14 mouse cellular contexts compared by ENCODE assay signal in the genomic region with DNA sequence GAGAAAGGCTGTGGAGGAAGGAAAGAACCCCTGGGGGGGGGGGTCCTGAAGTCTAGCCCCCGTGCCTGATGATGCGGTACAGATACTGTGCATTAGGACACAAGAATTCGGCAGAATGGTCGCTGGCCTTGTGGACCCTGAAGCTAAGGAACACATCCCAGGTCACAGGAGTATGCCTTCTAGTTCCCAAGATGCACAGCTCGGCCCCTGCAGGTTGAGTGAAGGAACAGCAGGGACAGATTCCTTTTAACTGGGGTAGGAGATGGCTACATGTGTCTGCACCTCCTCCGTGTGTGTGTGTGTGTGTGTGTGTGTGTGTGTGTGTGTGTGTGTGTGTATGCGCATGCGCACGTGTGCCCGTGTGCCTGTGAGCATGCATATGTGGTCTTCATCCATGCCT.
DNase-seq lines count a peak whose midpoint lies in the region; ATAC-seq and TF ChIP-seq lines count a peak whose summit lies in the region.
"Had no signal": no experiment of that assay in that cellular context is flagged by ENCODE, and none has a peak within 500 bp of the region (broad histone marks: within the 10 kb centered on the region; RNA-seq: fewer than 3 reads in every experiment).

No protein-coding gene starts in this region.

- H3K4me3 ChIP-seq in embryonic facial prominence, embryonic 12.5 days = no peak overlapping the region
- H3K4me3 ChIP-seq in embryonic facial prominence, embryonic 10.5 days = no peak overlapping the region
- H3K4me3 ChIP-seq in midbrain, embryonic 16.5 days (ENCODE audit: low read depth, low read length) = no peak overlapping the region
- H3K4me3 ChIP-seq in midbrain, embryonic 10.5 days = no peak overlapping the region
- no peak overlapping the region for H3K4me3 ChIP-seq in hindbrain, embryonic 15.5 days
- H3K4me3 ChIP-seq in stomach, postnatal 0 days (ENCODE audit: low read depth, low read length) = no peak overlapping the region
- no peak overlapping the region for H3K4me3 ChIP-seq in heart, embryonic 11.5 days (ENCODE audit: low read depth, low read length)
- H3K4me3 ChIP-seq: heart, adult 2 months; limb, embryonic 12.5 days had no signal

- H3K9me3 ChIP-seq in embryonic facial prominence, embryonic 12.5 days = no peaks in the 10 kb centered on the region
- no peaks in the 10 kb centered on the region for H3K9me3 ChIP-seq in embryonic facial prominence, embryonic 10.5 days
- H3K9me3 ChIP-seq in midbrain, embryonic 16.5 days (replicated peaks; ENCODE audit: control insufficient read depth, low read length, poor library complexity, severe bottlenecking) = no peaks in the 10 kb centered on the region
- no peaks in the 10 kb centered on the region for H3K9me3 ChIP-seq in midbrain, embryonic 10.5 days (replicated peaks)
- no peaks in the 10 kb centered on the region for H3K9me3 ChIP-seq in hindbrain, embryonic 15.5 days
- H3K9me3 ChIP-seq in stomach, postnatal 0 days (ENCODE audit: control insufficient read depth, low read length) = no peaks in the 10 kb centered on the region
- no peaks in the 10 kb centered on the region for H3K9me3 ChIP-seq in heart, embryonic 11.5 days (replicated peaks; ENCODE audit: control insufficient read depth, low read length)

- no peak for TF ChIP-seq EP300 in stomach, postnatal 0 days (optimal IDR thresholded peaks at IDR 0.05)

- H3K4me2 ChIP-seq in embryonic facial prominence, embryonic 12.5 days (replicated peaks) = no peak overlapping the region
- H3K4me2 ChIP-seq in midbrain, embryonic 16.5 days (ENCODE audit: low read length) = no peak overlapping the region
- H3K4me2 ChIP-seq in hindbrain, embryonic 15.5 days = peak overlapping the region; percentile 55
- no peak overlapping the region for H3K4me2 ChIP-seq in stomach, postnatal 0 days (replicated peaks; ENCODE audit: low read depth)
- H3K4me2 ChIP-seq in heart, embryonic 11.5 days = no peak overlapping the region

- WGBS in embryonic facial prominence, embryonic 12.5 days = 88% methylated on average over 10 of the region's 10 CpGs
- 81% methylated on average over 10 of the region's 10 CpGs for WGBS in embryonic facial prominence, embryonic 10.5 days
- 86% methylated on average over 10 of the region's 10 CpGs for WGBS in midbrain, embryonic 16.5 days
- 81% methylated on average over 10 of the region's 10 CpGs for WGBS in midbrain, embryonic 10.5 days
- 79% methylated on average over 10 of the region's 10 CpGs for WGBS in hindbrain, embryonic 15.5 days
- WGBS in stomach, postnatal 0 days = 77% methylated on average over 10 of the region's 10 CpGs
- 71% methylated on average over 10 of the region's 10 CpGs for whole genome bisulfite sequencing in heart, embryonic 11.5 days (ENCODE audit: insufficient replicate concordance)

- H3K27ac ChIP-seq in embryonic facial prominence, embryonic 12.5 days = no peak overlapping the region
- H3K27ac ChIP-seq in embryonic facial prominence, embryonic 10.5 days (replicated peaks) = no peak overlapping the region
- H3K27ac ChIP-seq in midbrain, embryonic 16.5 days (ENCODE audit: low read length) = no peak overlapping the region
- H3K27ac ChIP-seq in midbrain, embryonic 10.5 days (replicated peaks) = no peak overlapping the region
- peak overlapping the region; percentile 59 for H3K27ac ChIP-seq in hindbrain, embryonic 15.5 days (replicated peaks)
- H3K27ac ChIP-seq in stomach, postnatal 0 days (replicated peaks) = no peak overlapping the region
- no peak overlapping the region for H3K27ac ChIP-seq in heart, embryonic 11.5 days (ENCODE audit: low read depth, low read length)
- H3K27ac ChIP-seq: heart, adult 2 months; left cerebral cortex, adult 2 months; limb, embryonic 12.5 days; macrophage had no signal

- 0 out of 2 replicates have a peak, but pooled peaks cover 9% of the 10 kb centered on the region for H3K4me1 ChIP-seq in embryonic facial prominence, embryonic 12.5 days
- peaks cover 41% of the 10 kb centered on the region for H3K4me1 ChIP-seq in embryonic facial prominence, embryonic 10.5 days
- peaks cover 16% of the 10 kb centered on the region for H3K4me1 ChIP-seq in midbrain, embryonic 16.5 days (ENCODE audit: control insufficient read depth, insufficient read depth, low read length)
- H3K4me1 ChIP-seq in midbrain, embryonic 10.5 days = peaks cover 41% of the 10 kb centered on the region
- peaks cover 44% of the 10 kb centered on the region for H3K4me1 ChIP-seq in hindbrain, embryonic 15.5 days (replicated peaks)
- H3K4me1 ChIP-seq in stomach, postnatal 0 days (replicated peaks; ENCODE audit: control insufficient read depth, insufficient read depth) = no peaks in the 10 kb centered on the region
- peaks cover 15% of the 10 kb centered on the region for H3K4me1 ChIP-seq in heart, embryonic 11.5 days (ENCODE audit: control insufficient read depth, insufficient read depth, low read length)

- no peak overlapping the region for H3K9ac ChIP-seq in embryonic facial prominence, embryonic 12.5 days
- no peak overlapping the region for H3K9ac ChIP-seq in midbrain, embryonic 16.5 days (ENCODE audit: low read depth, low read length)
- no peak overlapping the region for H3K9ac ChIP-seq in hindbrain, embryonic 15.5 days
- no peak overlapping the region for H3K9ac ChIP-seq in stomach, postnatal 0 days (ENCODE audit: low read length)
- no peak overlapping the region for H3K9ac ChIP-seq in heart, embryonic 11.5 days (ENCODE audit: low read depth, low read length)
- H3K9ac ChIP-seq: limb, embryonic 12.5 days; liver, postnatal 0 days had no signal

- 0 out of 2 replicates have a peak, but pooled peaks have one; percentile 24 for ATAC-seq in embryonic facial prominence, embryonic 12.5 days (ENCODE audit: insufficient number of reproducible peaks, insufficient read depth, low FRiP score, low TSS enrichment)
- ATAC-seq in midbrain, embryonic 16.5 days = peak; percentile 19; the same call in 1 of the 2 replicates
- no peak for ATAC-seq in hindbrain, embryonic 15.5 days (ENCODE audit: low FRiP score, low read depth)
- no peak for ATAC-seq in stomach, postnatal 0 days (ENCODE audit: low FRiP score, low TSS enrichment)
- no peak for ATAC-seq in heart, embryonic 11.5 days (replicated peaks; ENCODE audit: insufficient number of reproducible peaks, low FRiP score, low TSS enrichment)
- ATAC-seq: liver, postnatal 0 days had no signal

- TF ChIP-seq CTCF in stomach, postnatal 0 days (IDR thresholded peaks at IDR 0.05; ENCODE audit: low read depth) = peak; percentile 28; the same call in 1 of the 2 replicates

- DNase-seq in embryonic facial prominence, embryonic 10.5 days (ENCODE audit: low spot score) = no peak
- no peak for DNase-seq in midbrain, embryonic 10.5 days (ENCODE audit: low spot score)
- no peak for DNase-seq in stomach, postnatal 0 days (ENCODE audit: low spot score)
- no peak for DNase-seq in cerebellum, adult 9-10 months
- DNase-seq: adrenal gland, postnatal 25 days; heart, adult 2 months; liver, postnatal 0 days had no signal

- H3K27me3 ChIP-seq in embryonic facial prominence, embryonic 12.5 days = no peaks in the 10 kb centered on the region
- H3K27me3 ChIP-seq in embryonic facial prominence, embryonic 10.5 days (replicated peaks; ENCODE audit: low read depth, poor library complexity, severe bottlenecking) = peaks cover 29% of the 10 kb centered on the region
- H3K27me3 ChIP-seq in midbrain, embryonic 16.5 days (ENCODE audit: control insufficient read depth, insufficient read depth, low read depth, low read length) = no peaks in the 10 kb centered on the region
- peaks cover 9% of the 10 kb centered on the region; the same call in 1 of the 2 replicates for H3K27me3 ChIP-seq in midbrain, embryonic 10.5 days (ENCODE audit: low read depth, poor library complexity, severe bottlenecking)
- H3K27me3 ChIP-seq in hindbrain, embryonic 15.5 days = peaks cover 4% of the 10 kb centered on the region; the same call in 1 of the 2 replicates
- no peaks in the 10 kb centered on the region for H3K27me3 ChIP-seq in stomach, postnatal 0 days (ENCODE audit: control insufficient read depth, insufficient read depth, low read length)
- H3K27me3 ChIP-seq in heart, embryonic 11.5 days (ENCODE audit: control insufficient read depth, insufficient read depth, low read length) = no peaks in the 10 kb centered on the region

- no peaks in the 10 kb centered on the region for H3K36me3 ChIP-seq in embryonic facial prominence, embryonic 12.5 days
- no peaks in the 10 kb centered on the region for H3K36me3 ChIP-seq in embryonic facial prominence, embryonic 10.5 days (replicated peaks)
- H3K36me3 ChIP-seq in midbrain, embryonic 16.5 days (ENCODE audit: control insufficient read depth, insufficient read depth, low read length) = no peaks in the 10 kb centered on the region
- H3K36me3 ChIP-seq in midbrain, embryonic 10.5 days = no peaks in the 10 kb centered on the region
- H3K36me3 ChIP-seq in hindbrain, embryonic 15.5 days = no peaks in the 10 kb centered on the region
- H3K36me3 ChIP-seq in stomach, postnatal 0 days (ENCODE audit: control insufficient read depth, insufficient read depth, low read length) = no peaks in the 10 kb centered on the region
- H3K36me3 ChIP-seq in heart, embryonic 11.5 days (ENCODE audit: control insufficient read depth, insufficient read depth, low read length) = no peaks in the 10 kb centered on the region
- H3K36me3 ChIP-seq: limb, embryonic 12.5 days had no signal

Comparison
In these comparisons a context has a peak if more than half of its experiments do, and no peak if none do; other contexts are left out.
1. ATAC-seq: peak in embryonic facial prominence, embryonic 12.5 days (single experiment) and midbrain, embryonic 16.5 days (single experiment); none in hindbrain, embryonic 15.5 days (single experiment), stomach, postnatal 0 days (single experiment) and heart, embryonic 11.5 days (single experiment).